ENCODE assay signal across 7 mouse cellular contexts in the genomic region with DNA sequence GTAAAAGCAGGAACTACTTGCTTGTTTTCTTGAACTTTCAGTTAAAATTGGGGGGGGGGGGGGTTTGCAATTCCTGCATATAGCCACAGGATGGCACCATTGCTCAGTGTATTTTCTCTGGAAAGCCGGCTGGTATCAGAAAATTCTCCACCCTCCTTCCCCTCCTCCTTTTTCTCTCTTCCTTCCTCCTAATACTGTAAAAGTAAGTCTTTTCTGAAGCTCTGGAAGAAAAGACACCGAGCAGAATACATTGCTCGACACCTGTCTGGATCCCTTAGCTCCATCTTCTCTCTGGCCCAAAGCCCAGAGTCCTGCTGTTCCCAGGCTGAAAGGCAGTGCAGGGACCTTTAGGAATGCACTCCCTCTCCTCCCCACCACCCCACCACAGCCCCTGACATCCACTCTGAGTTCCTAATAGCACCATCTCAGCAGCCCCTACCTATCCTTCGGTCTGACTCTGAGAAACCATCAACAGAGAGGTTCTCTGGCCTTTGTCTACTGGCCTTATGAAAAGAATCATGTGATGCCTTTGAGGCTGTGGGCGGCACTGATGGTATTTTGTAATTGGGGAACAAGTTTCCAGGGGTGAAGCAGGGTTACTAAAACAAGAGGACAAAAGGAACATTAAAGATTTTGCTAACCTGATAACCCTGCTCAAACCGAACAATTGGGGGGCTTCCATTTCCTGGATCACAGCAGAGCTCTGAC.
DNase-seq lines count a peak whose midpoint lies in the region; ATAC-seq lines count a peak whose summit lies in the region.

No protein-coding gene starts in this region.

- peak; percentile 66 for DNase-seq in A20 (ENCODE audit: low read depth, low spot score)
- peak; percentile 27 for DNase-seq in ES-CJ7 (ENCODE audit: low read depth, low spot score)
- peak; percentile 68 for DNase-seq in embryo, embryonic 9.5 days (ENCODE audit: extremely low spot score)
- DNase-seq in heart, postnatal 36 days: peak; percentile 11 to 38
- peak; percentile 38 for DNase-seq in liver, embryonic 11.5 days (ENCODE audit: low spot score)
- no peak for DNase-seq in spleen, postnatal 36 days (ENCODE audit: low spot score in 2 of 2)

- H3K4me2 ChIP-seq in liver, embryonic 11.5 days: no peak overlapping the region
- H3K4me2 ChIP-seq in neural tube, embryonic 15.5 days: peak overlapping the region; percentile 42

- H3K27me3 ChIP-seq in liver, embryonic 11.5 days (replicated peaks; ENCODE audit: control insufficient read depth, insufficient read depth, low read length): no peaks in the 10 kb centered on the region
- H3K27me3 ChIP-seq in neural tube, embryonic 15.5 days (replicated peaks): no peaks in the 10 kb centered on the region

- WGBS in liver, embryonic 11.5 days: 26% methylated on average over 6 of the region's 6 CpGs
- 9% methylated on average over 6 of the region's 6 CpGs for WGBS in neural tube, embryonic 15.5 days

- no peak overlapping the region for H3K27ac ChIP-seq in liver, embryonic 11.5 days (ENCODE audit: low read depth, low read length)
- 0 out of 2 replicates have a peak overlapping the region, but pooled peaks have one; percentile 15 for H3K27ac ChIP-seq in neural tube, embryonic 15.5 days (replicated peaks)

- no peak overlapping the region for H3K9ac ChIP-seq in liver, embryonic 11.5 days (ENCODE audit: low read depth, low read length)
- no peak overlapping the region for H3K9ac ChIP-seq in neural tube, embryonic 15.5 days (replicated peaks)

- peaks cover 10% of the 10 kb centered on the region for H3K4me1 ChIP-seq in liver, embryonic 11.5 days (replicated peaks; ENCODE audit: control insufficient read depth, insufficient read depth, low read length)
- H3K4me1 ChIP-seq in neural tube, embryonic 15.5 days: peaks cover 12% of the 10 kb centered on the region

- no peak for ATAC-seq in liver, embryonic 11.5 days (replicated peaks; ENCODE audit: low FRiP score)
- ATAC-seq in neural tube, embryonic 15.5 days (ENCODE audit: low FRiP score): peak; percentile 58

- intact Hi-C loops in heart, postnatal 36 days (cut with DNase I): loop anchor here (1.0 to 5.0 kb wide), 6 partner anchors 46 to 641 kb away; no protein-coding TSS in a partner anchor

- H3K9me3 ChIP-seq in liver, embryonic 11.5 days (ENCODE audit: control insufficient read depth, low read length): no peaks in the 10 kb centered on the region
- no peaks in the 10 kb centered on the region for H3K9me3 ChIP-seq in neural tube, embryonic 15.5 days (replicated peaks)

- H3K36me3 ChIP-seq in liver, embryonic 11.5 days (ENCODE audit: control insufficient read depth, insufficient read depth, low read length): no peaks in the 10 kb centered on the region
- no peaks in the 10 kb centered on the region for H3K36me3 ChIP-seq in neural tube, embryonic 15.5 days

- no peak overlapping the region for H3K4me3 ChIP-seq in liver, embryonic 11.5 days (ENCODE audit: low read depth, low read length)
- H3K4me3 ChIP-seq in neural tube, embryonic 15.5 days (replicated peaks): no peak overlapping the region

Comparison
In these comparisons a context has a peak if more than half of its experiments do, and no peak if none do; other contexts are left out.
1. DNase-seq: peak in A20 (single experiment), ES-CJ7 (single experiment), embryo, embryonic 9.5 days (single experiment), heart, postnatal 36 days (2 of 2) and liver, embryonic 11.5 days (single experiment); none in spleen, postnatal 36 days (0 of 2).